ENCODE assay signal across 30 mouse cellular contexts in the genomic region with DNA sequence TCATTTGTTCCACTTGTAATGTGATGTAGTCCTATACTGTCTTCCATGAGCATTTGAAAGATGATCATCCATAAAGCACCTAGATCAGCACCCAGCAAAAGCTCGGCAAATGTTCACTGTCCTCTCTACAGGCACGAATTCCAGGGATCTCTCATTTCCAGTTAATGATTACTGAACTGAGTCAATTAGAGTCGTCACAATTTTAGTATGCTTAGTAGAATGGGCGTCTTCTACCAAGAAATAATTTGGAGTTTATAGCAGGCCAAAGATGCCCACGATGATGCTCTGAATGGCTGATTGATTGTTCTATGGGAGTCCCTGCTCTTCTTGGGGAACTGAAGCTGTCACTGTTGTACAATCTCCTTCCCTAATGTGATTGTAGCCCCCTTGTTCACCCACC. TPM values are rescaled to one million over a fixed set of nuclear protein-coding genes. Genes with fewer than 3 reads are reported as not detected.
"Had no signal": no experiment of that assay in that cellular context is flagged by ENCODE, and none has a peak within 500 bp of the region (broad histone marks: within the 10 kb centered on the region; RNA-seq: fewer than 3 reads in every experiment).

No protein-coding gene starts in this region.

RNA-seq across cellular contexts. Expression of a gene that starts 20.1 kb away (rescaled TPM):
- total RNA-seq: common myeloid progenitor, adult 5-6 weeks; forebrain, postnatal 0 days; gastrocnemius, adult 2 months; gastrocnemius, adult 8-10 months; gastrocnemius, postnatal 10 days; gastrocnemius, postnatal 14 days; gastrocnemius, postnatal 25 days; gastrocnemius, postnatal 36 days; gastrocnemius, postnatal 4 days; granulocyte monocyte progenitor cell, adult 5-6 weeks; heart, adult 18-20 months had no signal
- polyA plus RNA-seq: cerebellum, adult 2 months; cortical plate, adult 2 months; embryonic facial prominence, embryonic 10.5 days; embryonic facial prominence, embryonic 11.5 days; embryonic facial prominence, embryonic 12.5 days; embryonic facial prominence, embryonic 13.5 days; embryonic facial prominence, embryonic 14.5 days; embryonic facial prominence, embryonic 15.5 days; erythroblast, embryonic 14.5 days; forebrain, embryonic 10.5 days; forebrain, embryonic 11.5 days; forebrain, embryonic 12.5 days; forebrain, embryonic 13.5 days; forebrain, embryonic 14.5 days; forebrain, embryonic 15.5 days; forebrain, embryonic 16.5 days; forebrain, postnatal 0 days; frontal cortex, adult 2 months had no signal

RNA-seq across cellular contexts. Expression of a gene that starts 27.9 kb away (rescaled TPM):
- total RNA-seq: common myeloid progenitor, adult 5-6 weeks; gastrocnemius, adult 18-20 months; gastrocnemius, adult 2 months; gastrocnemius, adult 8-10 months; gastrocnemius, postnatal 10 days; gastrocnemius, postnatal 14 days; gastrocnemius, postnatal 25 days; gastrocnemius, postnatal 36 days; gastrocnemius, postnatal 4 days; granulocyte monocyte progenitor cell, adult 5-6 weeks; heart, adult 18-20 months had no signal
- polyA plus RNA-seq: cortical plate, adult 2 months; embryonic facial prominence, embryonic 10.5 days; embryonic facial prominence, embryonic 11.5 days; embryonic facial prominence, embryonic 12.5 days; embryonic facial prominence, embryonic 13.5 days; embryonic facial prominence, embryonic 14.5 days; embryonic facial prominence, embryonic 15.5 days; erythroblast, embryonic 14.5 days; forebrain, embryonic 10.5 days; forebrain, embryonic 11.5 days; forebrain, embryonic 12.5 days; forebrain, postnatal 0 days; frontal cortex, adult 2 months had no signal

RNA-seq across cellular contexts. Expression of a gene that starts 55.3 kb away (rescaled TPM):
- total RNA-seq: common myeloid progenitor, adult 5-6 weeks; forebrain, postnatal 0 days; gastrocnemius, adult 2 months; gastrocnemius, adult 8-10 months; gastrocnemius, postnatal 10 days; gastrocnemius, postnatal 14 days; gastrocnemius, postnatal 25 days; granulocyte monocyte progenitor cell, adult 5-6 weeks; heart, adult 18-20 months had no signal
- polyA plus RNA-seq: cerebellum, adult 2 months; cortical plate, adult 2 months; embryonic facial prominence, embryonic 10.5 days; embryonic facial prominence, embryonic 11.5 days; embryonic facial prominence, embryonic 12.5 days; embryonic facial prominence, embryonic 13.5 days; embryonic facial prominence, embryonic 14.5 days; embryonic facial prominence, embryonic 15.5 days; erythroblast, embryonic 14.5 days; forebrain, embryonic 10.5 days; forebrain, embryonic 11.5 days; forebrain, embryonic 12.5 days; forebrain, embryonic 13.5 days; forebrain, embryonic 14.5 days; forebrain, embryonic 15.5 days; forebrain, embryonic 16.5 days; forebrain, postnatal 0 days; frontal cortex, adult 2 months; gonadal fat pad, adult 2 months had no signal
